Mouse (Mus musculus) hindbrain, embryonic 13.5 days (tissue): ENCODE measurements around the gene Fam171a2. TPM values are rescaled to one million over a fixed set of nuclear protein-coding genes. Genes with fewer than 3 reads are reported as not detected.

Experiments used
- ATAC-seq: fragments of 200-750 bp; cut with Nextera tagmentation; 2 replicates; pipeline ENCODE4 v1.8.0; 2017; ENCODE audit warnings: moderate TSS enrichment; ENCODE audit not compliant: low FRiP score
- H3K27ac ChIP-seq: fragments of 300-500 bp; sonication (generic); 2 replicates; pipeline ENCODE4 v1.5.1; 2015; ENCODE audit warnings: inconsistent platforms, mild to moderate bottlenecking, moderate library complexity
- H3K27me3 ChIP-seq: fragments of 300-500 bp; sonication (generic); 2 replicates; pipeline ENCODE4 v1.6.1; 2015; ENCODE audit warnings: mild to moderate bottlenecking, inconsistent platforms
- H3K36me3 ChIP-seq: fragments of 300-500 bp; sonication (generic); 2 replicates; pipeline ENCODE4 v1.6.1; 2015; ENCODE audit warnings: mild to moderate bottlenecking, inconsistent platforms
- H3K4me1 ChIP-seq: fragments of 300-500 bp; sonication (generic); replicated peaks from 2 replicates; pipeline ENCODE4 v1.6.1; 2015; ENCODE audit warnings: inconsistent platforms
- H3K4me2 ChIP-seq: fragments of 300-500 bp; sonication (generic); 2 replicates; pipeline ENCODE4 v1.6.1; 2015; ENCODE audit warnings: inconsistent platforms, mild to moderate bottlenecking, moderate library complexity
- H3K4me3 ChIP-seq: fragments of 300-500 bp; sonication (generic); 2 replicates; pipeline ENCODE4 v1.5.1; 2015; ENCODE audit warnings: mild to moderate bottlenecking, inconsistent platforms
- H3K9ac ChIP-seq: fragments of 300-500 bp; sonication (generic); 2 replicates; pipeline ENCODE4 v1.6.1; 2015; ENCODE audit warnings: mild to moderate bottlenecking, inconsistent platforms
- H3K9me3 ChIP-seq: fragments of 300-500 bp; sonication (generic); 2 replicates; pipeline ENCODE4 v1.6.1; 2016; ENCODE audit warnings: inconsistent platforms
- WGBS: fragments of 180-500 bp; shearing (Covaris S2); methylation state at CpG from one replicate; pipeline ENCODE4 v1.1.7; 2015; 5-methylcytosine and 5-hydroxymethylcytosine counted together
- polyA plus RNA-seq: library from polyadenylated mRNA; unstranded; fragments of >200 nt; fragmentation: Nextera tagmentation; extraction: Ambion mirVana; gene quantifications from 2 replicates; pipeline ENCODE4 v1.2.1, GENCODE M21; 2015

The Fam171a2 gene
- polyA plus RNA-seq, 1 experiment from 2014 or later: 15.9 TPM

GRCm38 (mm10) chr11:102478671-102479070 is 31.2 kb upstream of the Fam171a2 start:
- H3K9me3 ChIP-seq: no peaks in the 10 kb centered on the region
- H3K27ac ChIP-seq: no peak overlapping the region
- no peak overlapping the region for H3K4me3 ChIP-seq
- H3K36me3 ChIP-seq: peaks cover 79% of the 10 kb centered on the region
- no peak for ATAC-seq
- no peak overlapping the region for H3K9ac ChIP-seq
- 91% methylated on average over 3 of the region's 3 CpGs for WGBS
- H3K4me1 ChIP-seq: no peaks in the 10 kb centered on the region
- H3K27me3 ChIP-seq: no peaks in the 10 kb centered on the region
- no peak overlapping the region for H3K4me2 ChIP-seq

- H3K27me3 ChIP-seq: no peaks in the 10 kb centered on the region
- no peak overlapping the region for H3K4me3 ChIP-seq
- H3K9me3 ChIP-seq: no peaks in the 10 kb centered on the region
- no peak for ATAC-seq
- 91% methylated on average over 3 of the region's 3 CpGs for WGBS
- H3K4me2 ChIP-seq: no peak overlapping the region
- H3K9ac ChIP-seq: no peak overlapping the region
- no peak overlapping the region for H3K27ac ChIP-seq
- H3K36me3 ChIP-seq: peaks cover 50% of the 10 kb centered on the region
- no peaks in the 10 kb centered on the region for H3K4me1 ChIP-seq
Observed at GRCm38 (mm10) chr11:102475027-102475426, 27.5 kb upstream of the Fam171a2 start.

GRCm38 (mm10) chr11:102469648-102470357 is 22.3 kb upstream of the Fam171a2 start, which contains the start of gene Itga2b:
Gene Itga2b, minus strand, starts transcription at chr11:102470122.
- ATAC-seq: no peak
- 70% methylated on average over 11 of the region's 11 CpGs for WGBS
- Histone ChIP-seq H3K4me2 (no peak within 1 kb of the TSS), H3K4me3 (no peak within 1 kb of the TSS), H3K27ac (no peak within 1 kb of the TSS), H3K36me3 (peaks cover 6% of the 10 kb centered on the region; the same call in 1 of the 2 replicates), H3K27me3 (peaks cover 18% of the 10 kb centered on the region), H3K4me1 (peaks cover 27% of the 10 kb centered on the region), H3K9ac (no peak within 1 kb of the TSS), H3K9me3 (no peaks in the 10 kb centered on the region)

DNA sequence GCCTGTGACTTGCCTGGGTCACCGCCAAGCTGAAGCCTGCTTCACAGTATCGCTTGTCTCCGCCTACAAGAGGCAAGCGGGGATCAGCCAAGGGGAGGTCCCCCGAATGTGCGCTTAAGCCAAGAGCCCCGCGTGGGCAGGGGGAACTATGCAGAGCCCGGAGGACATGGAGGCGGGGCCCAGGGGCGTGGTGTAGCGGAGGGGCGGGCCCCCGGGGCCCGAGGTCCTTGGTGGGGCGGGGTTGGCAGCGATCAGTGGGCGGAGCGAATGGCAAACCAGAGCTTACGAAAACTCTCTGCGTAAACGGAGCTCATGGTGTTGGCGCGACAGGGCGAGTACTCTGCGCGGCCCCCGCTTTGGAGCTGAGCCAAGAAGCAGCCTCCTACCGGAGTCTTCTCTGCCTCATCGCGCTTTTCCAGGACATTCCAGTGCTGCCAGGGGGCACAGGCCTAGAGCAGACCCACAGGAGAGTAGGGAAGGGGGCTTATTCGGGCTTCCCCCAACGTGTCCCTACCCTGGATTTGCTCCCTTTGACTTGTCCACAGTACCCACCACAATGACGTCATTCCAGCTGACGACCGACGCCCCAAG is 19.7 kb upstream of the Fam171a2 start:
- peak overlapping the region; percentile 32; the same call in 1 of the 2 replicates for H3K27ac ChIP-seq
- no peaks in the 10 kb centered on the region for H3K36me3 ChIP-seq
- peak; percentile 85 for ATAC-seq
- WGBS: under 1% methylated on average over 37 of the region's 37 CpGs
- peak overlapping the region; percentile 78 for H3K4me2 ChIP-seq
- peak overlapping the region; percentile 76 for H3K9ac ChIP-seq
- peaks cover 27% of the 10 kb centered on the region for H3K4me1 ChIP-seq
- peak overlapping the region; percentile 45 for H3K4me3 ChIP-seq
- H3K9me3 ChIP-seq: no peaks in the 10 kb centered on the region
- peaks cover 32% of the 10 kb centered on the region for H3K27me3 ChIP-seq

DNA sequence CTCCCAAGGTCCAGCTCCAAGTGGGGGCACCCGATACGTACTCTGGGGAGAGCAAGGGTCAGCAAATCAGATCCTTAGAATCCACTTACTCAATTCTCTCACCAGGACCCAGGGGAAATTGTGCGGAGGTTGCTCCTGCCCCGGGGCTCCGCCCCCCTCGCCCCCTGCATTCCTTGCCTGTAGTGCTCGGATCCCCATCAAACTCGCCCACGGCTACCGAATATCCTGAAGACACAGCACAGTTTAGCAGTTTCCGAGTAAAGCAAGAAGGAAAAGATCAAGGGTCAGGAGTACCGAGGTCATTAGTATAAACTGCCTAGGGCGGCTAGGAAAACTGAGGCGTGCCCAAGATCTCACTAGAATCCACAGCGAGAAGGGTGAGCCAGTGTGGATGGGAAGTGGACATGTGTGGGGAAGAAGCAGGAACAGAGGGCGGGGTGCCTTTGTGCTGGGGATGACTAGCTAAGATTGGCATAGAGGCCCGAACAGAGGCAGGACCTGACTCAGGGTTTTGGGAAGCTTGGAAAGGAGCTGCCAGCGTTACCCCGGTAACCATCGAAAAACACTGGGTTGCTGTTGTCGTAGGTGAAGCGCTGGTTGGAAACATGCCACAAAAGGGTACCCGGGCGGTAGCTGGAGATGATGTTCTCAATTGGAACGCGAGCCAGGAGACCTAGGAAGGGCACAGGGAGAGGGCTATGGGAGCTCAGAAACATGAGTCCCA is 18.4 kb upstream of the Fam171a2 start:
- Histone ChIP-seq H3K9me3 (no peaks in the 10 kb centered on the region), H3K4me1 (peaks cover 27% of the 10 kb centered on the region), H3K9ac (peak overlapping the region; percentile 39), H3K4me3 (no peak overlapping the region), H3K27ac (peak overlapping the region; percentile 32; the same call in 1 of the 2 replicates), H3K36me3 (no peaks in the 10 kb centered on the region), H3K27me3 (peaks cover 32% of the 10 kb centered on the region), H3K4me2 (peak overlapping the region; percentile 27; the same call in 1 of the 2 replicates)
- 9% methylated on average over 26 of the region's 26 CpGs for WGBS
- ATAC-seq: no peak

- Histone ChIP-seq H3K4me2 (no peak overlapping the region), H3K36me3 (no peaks in the 10 kb centered on the region), H3K4me3 (no peak overlapping the region), H3K4me1 (peaks cover 27% of the 10 kb centered on the region), H3K27ac (no peak overlapping the region), H3K27me3 (peaks cover 34% of the 10 kb centered on the region), H3K9me3 (no peaks in the 10 kb centered on the region), H3K9ac (no peak overlapping the region)
- no peak for ATAC-seq
- 93% methylated on average over 6 of the region's 6 CpGs for WGBS
Observed at GRCm38 (mm10) chr11:102464901-102465300, 17.4 kb upstream of the Fam171a2 start.

GRCm38 (mm10) chr11:102461764-102462163 is 14.3 kb upstream of the Fam171a2 start:
- Histone ChIP-seq H3K4me1 (peaks cover 15% of the 10 kb centered on the region), H3K9ac (no peak overlapping the region), H3K4me3 (no peak overlapping the region), H3K27ac (no peak overlapping the region), H3K4me2 (no peak overlapping the region), H3K27me3 (peaks cover 47% of the 10 kb centered on the region), H3K9me3 (no peaks in the 10 kb centered on the region), H3K36me3 (no peaks in the 10 kb centered on the region)
- ATAC-seq: no peak
- 89% methylated on average over 3 of the region's 3 CpGs for WGBS

GRCm38 (mm10) chr11:102460541-102460940 is 13.1 kb upstream of the Fam171a2 start:
- 63% methylated on average over 16 of the region's 16 CpGs for WGBS
- ATAC-seq: no peak
- H3K9ac ChIP-seq: no peak overlapping the region
- no peak overlapping the region for H3K4me3 ChIP-seq
- H3K27ac ChIP-seq: no peak overlapping the region
- no peaks in the 10 kb centered on the region for H3K36me3 ChIP-seq
- H3K4me1 ChIP-seq: peaks cover 12% of the 10 kb centered on the region
- peaks cover 44% of the 10 kb centered on the region for H3K27me3 ChIP-seq
- no peaks in the 10 kb centered on the region for H3K9me3 ChIP-seq
- no peak overlapping the region for H3K4me2 ChIP-seq

DNA sequence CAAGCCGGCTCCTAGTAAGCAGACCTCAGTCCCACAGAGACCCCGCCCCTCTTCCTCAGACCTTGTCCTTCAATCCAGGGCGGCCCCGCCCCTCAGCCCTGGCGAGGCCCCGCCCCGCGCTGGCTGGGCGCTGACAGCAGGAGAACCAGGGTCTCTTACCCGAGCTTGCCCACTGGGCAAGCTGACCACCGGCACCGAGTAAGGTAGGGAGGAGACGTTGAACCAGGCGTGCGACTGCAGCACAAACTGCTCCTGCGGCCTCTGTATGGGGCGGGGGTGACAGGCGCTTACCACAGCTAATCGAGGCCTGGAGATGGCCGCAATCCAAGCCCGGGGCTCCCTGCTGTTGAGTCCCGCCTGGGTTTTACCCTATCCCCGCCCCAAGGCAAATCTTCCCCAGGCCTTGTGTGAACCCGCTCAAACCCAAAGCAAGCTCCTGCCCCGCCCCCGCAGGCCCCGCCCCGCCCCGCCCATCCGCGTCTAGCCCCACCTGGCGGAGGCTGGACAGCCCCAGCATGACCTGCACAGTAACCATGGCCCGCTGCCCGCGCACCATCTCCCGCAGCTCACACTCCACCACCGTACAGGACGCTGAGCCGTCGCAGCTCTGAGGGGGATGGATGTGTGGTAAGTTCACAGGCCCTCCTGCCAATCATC is 8.4 kb upstream of the Fam171a2 start:
- WGBS: under 1% methylated on average over 33 of the region's 40 CpGs
- H3K27ac ChIP-seq: peak overlapping the region; percentile 60; the same call in 1 of the 2 replicates
- H3K9ac ChIP-seq: peak overlapping the region; percentile 78
- H3K9me3 ChIP-seq: no peaks in the 10 kb centered on the region
- peak overlapping the region; percentile 78 for H3K4me2 ChIP-seq
- peak; percentile 87 for ATAC-seq
- H3K27me3 ChIP-seq: peaks cover 42% of the 10 kb centered on the region
- peak overlapping the region; percentile 51 for H3K4me3 ChIP-seq
- no peaks in the 10 kb centered on the region for H3K36me3 ChIP-seq
- H3K4me1 ChIP-seq: peaks cover 16% of the 10 kb centered on the region

DNA sequence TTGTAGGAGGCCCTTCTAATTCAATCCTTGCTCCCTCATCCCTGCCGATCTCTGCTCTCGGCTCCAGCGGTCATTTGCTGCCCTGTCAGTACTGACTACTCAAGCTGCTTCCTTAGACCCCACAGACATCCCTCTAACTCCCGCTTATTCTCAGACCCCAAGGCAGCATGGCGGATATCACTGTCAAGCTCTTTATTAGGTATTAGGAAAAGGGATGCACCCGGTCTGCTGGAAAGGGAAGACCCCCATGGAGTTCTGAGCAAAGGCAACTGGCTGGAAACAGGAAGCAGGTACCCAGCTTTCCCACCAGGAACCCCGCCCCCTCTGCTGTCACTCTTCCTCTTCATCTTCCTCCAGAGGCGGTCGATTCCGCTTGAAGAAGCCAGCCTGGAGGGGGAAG is 5.6 kb upstream of the Fam171a2 start:
- H3K9me3 ChIP-seq: no peaks in the 10 kb centered on the region
- peaks cover 53% of the 10 kb centered on the region for H3K27me3 ChIP-seq
- H3K9ac ChIP-seq: no peak overlapping the region
- H3K36me3 ChIP-seq: no peaks in the 10 kb centered on the region
- peaks cover 22% of the 10 kb centered on the region for H3K4me1 ChIP-seq
- H3K27ac ChIP-seq: no peak overlapping the region
- 19% methylated on average over 10 of the region's 10 CpGs for WGBS
- H3K4me2 ChIP-seq: no peak overlapping the region
- no peak overlapping the region for H3K4me3 ChIP-seq
- ATAC-seq: no peak

DNA sequence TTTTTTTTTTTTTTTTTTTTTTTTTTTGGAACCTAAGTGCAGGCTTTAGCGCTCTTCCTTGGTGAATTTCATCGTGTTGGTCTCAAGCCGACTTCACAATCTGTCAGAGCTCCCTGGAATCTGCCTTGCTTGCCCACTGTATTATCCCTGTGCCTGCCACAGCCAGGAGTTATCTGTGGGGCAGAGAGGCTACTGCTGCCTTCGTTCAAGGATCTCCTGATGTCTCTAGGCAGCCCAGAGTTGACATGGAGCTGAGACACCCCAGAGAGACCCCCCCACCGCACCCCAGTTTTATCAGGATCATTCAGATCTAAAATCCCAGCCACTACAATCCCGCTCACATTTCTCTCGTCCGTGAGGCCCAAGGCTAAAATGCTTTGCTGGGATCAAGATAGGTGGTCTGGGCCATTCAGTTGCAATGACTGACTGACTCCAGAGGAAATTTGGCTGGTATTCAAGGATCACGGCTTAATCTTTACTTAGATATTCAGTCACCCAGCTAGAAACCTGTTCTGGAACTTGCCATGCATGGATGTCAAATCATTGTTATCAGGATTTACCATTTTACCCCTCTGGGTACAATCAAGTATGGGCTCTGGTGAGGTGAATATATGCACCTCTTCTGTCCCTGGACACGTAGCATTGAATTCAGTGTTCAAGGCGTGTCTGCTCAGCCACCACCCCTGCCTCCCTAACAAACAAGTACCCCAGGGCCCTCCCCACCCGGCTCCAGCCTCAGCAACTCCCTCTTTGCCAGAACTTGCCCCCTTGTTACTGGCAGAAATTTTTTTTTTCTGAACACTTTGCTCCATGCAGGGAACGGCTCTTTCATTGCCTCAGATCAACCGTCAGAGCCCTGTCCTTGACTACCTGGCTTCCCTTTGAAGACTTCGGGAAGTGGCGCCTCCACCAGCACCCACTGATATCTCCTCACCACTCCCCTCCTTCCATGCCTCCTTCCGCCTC is 1.8 kb upstream of the Fam171a2 start:
- no peak for ATAC-seq
- no peak overlapping the region for H3K9ac ChIP-seq
- H3K27ac ChIP-seq: no peak overlapping the region
- peaks cover 37% of the 10 kb centered on the region for H3K27me3 ChIP-seq
- no peaks in the 10 kb centered on the region for H3K36me3 ChIP-seq
- H3K4me1 ChIP-seq: peaks cover 33% of the 10 kb centered on the region
- H3K9me3 ChIP-seq: no peaks in the 10 kb centered on the region
- H3K4me3 ChIP-seq: no peak overlapping the region
- no peak overlapping the region for H3K4me2 ChIP-seq
- WGBS: 56% methylated on average over 17 of the region's 17 CpGs
